Mouse (Mus musculus) cerebellum, postnatal 10 days (tissue): Measurements from ENCODE around the gene Arhgap42.

Source experiments
- DNase-seq, 2 experiments: peaks; one replicate each; pipeline ENCODE4 v3.0.0; 2021; ENCODE audit warnings: mixed read lengths in 2 of 2

The Arhgap42 gene

GRCm38 (mm10) chr9:9001170-9001569 lies 237.7 kb downstream of the Arhgap42 start:
- peak in 1 of 2 experiments; percentile 27 for DNase-seq

GRCm38 (mm10) chr9:8996494-8996893 lies 242.4 kb downstream of the Arhgap42 start:
- DNase-seq = no peak

- DNase-seq = no peak
Observed at GRCm38 (mm10) chr9:8982315-8982714, 256.6 kb downstream of the Arhgap42 start.

GRCm38 (mm10) chr9:8977775-8978174 lies 261.1 kb downstream of the Arhgap42 start:
- peak; percentile 16 for DNase-seq

- DNase-seq = no peak
Observed at GRCm38 (mm10) chr9:8971491-8971890, 267.4 kb downstream of the Arhgap42 start, which contains the start of gene Gm16485. TSS of gene Gm16485 (plus strand) at chr9:8971791.

GRCm38 (mm10) chr9:8970240-8970639 lies 268.7 kb downstream of the Arhgap42 start:
- peak; percentile 9 to 19 for DNase-seq

GRCm38 (mm10) chr9:8964512-8965133 lies 274.3 kb downstream of the Arhgap42 start:
- peak; percentile 69 to 73 for DNase-seq

- no peak for DNase-seq
Observed at GRCm38 (mm10) chr9:8953306-8953705, 285.6 kb downstream of the Arhgap42 start.
